Mouse (Mus musculus): Measurements from ENCODE around the gene Olfr791. TPM values are rescaled to one million over a fixed set of nuclear protein-coding genes. Genes with fewer than 3 reads are reported as not detected.

The Olfr791 gene
- not detected in 2 replicates for polyA plus RNA-seq (2015; fragmentation: Nextera tagmentation; extraction: Ambion mirVana)

- Histone ChIP-seq H3K4me3 (no peak within 1 kb of the TSS), H3K4me2 (replicated peaks) (no peak within 1 kb of the TSS), H3K9me3 (no peaks in the 10 kb centered on the region), H3K27me3 (no peaks in the 10 kb centered on the region), H3K4me1 (no peaks in the 10 kb centered on the region), H3K27ac (replicated peaks) (no peak within 1 kb of the TSS), H3K9ac (replicated peaks) (no peak within 1 kb of the TSS), H3K36me3 (no peaks in the 10 kb centered on the region)
- WGBS, result 79% methylated on average over 3 of the region's 3 CpGs
- ATAC-seq (replicated peaks), result no peak
These were observed at the start of gene Olfr791 for GRCm38 (mm10) chr10:129521492-129521891. Olfr791 (plus strand) TSS chr10:129521792.

- Histone ChIP-seq H3K9ac (replicated peaks) (no peak overlapping the region), H3K4me1 (no peaks in the 10 kb centered on the region), H3K27ac (replicated peaks) (no peak overlapping the region), H3K4me3 (no peak overlapping the region), H3K9me3 (no peaks in the 10 kb centered on the region), H3K27me3 (no peaks in the 10 kb centered on the region), H3K36me3 (no peaks in the 10 kb centered on the region), H3K4me2 (replicated peaks) (no peak overlapping the region)
- ATAC-seq (replicated peaks), result no peak
- 28% methylated on average over 2 of the region's 2 CpGs for WGBS
These were observed 48.3 kb upstream of the Olfr791 start for GRCm38 (mm10) chr10:129473256-129473655.

GRCm38 (mm10) chr10:129473723-129474122, 47.9 kb upstream of the Olfr791 start:
- Histone ChIP-seq H3K27ac (replicated peaks) (no peak overlapping the region), H3K4me1 (no peaks in the 10 kb centered on the region), H3K36me3 (no peaks in the 10 kb centered on the region), H3K9ac (replicated peaks) (no peak overlapping the region), H3K4me3 (no peak overlapping the region), H3K4me2 (replicated peaks) (no peak overlapping the region), H3K9me3 (no peaks in the 10 kb centered on the region), H3K27me3 (no peaks in the 10 kb centered on the region)
- ATAC-seq (replicated peaks), result no peak

GRCm38 (mm10) chr10:129484452-129484851, 37.1 kb upstream of the Olfr791 start, which contains the start of gene Olfr789:
Olfr789 (plus strand) TSS chr10:129484752.
- ATAC-seq (replicated peaks), result no peak
- Histone ChIP-seq H3K4me1 (no peaks in the 10 kb centered on the region), H3K9me3 (no peaks in the 10 kb centered on the region), H3K4me3 (no peak within 1 kb of the TSS), H3K36me3 (no peaks in the 10 kb centered on the region), H3K27me3 (no peaks in the 10 kb centered on the region), H3K9ac (replicated peaks) (no peak within 1 kb of the TSS), H3K27ac (replicated peaks) (no peak within 1 kb of the TSS), H3K4me2 (replicated peaks) (no peak within 1 kb of the TSS)
- WGBS, result 64% methylated on average over 2 of the region's 2 CpGs

GRCm38 (mm10) chr10:129490101-129490500, 31.5 kb upstream of the Olfr791 start:
- H3K27me3 ChIP-seq, result no peaks in the 10 kb centered on the region
- 86% methylated on average over 2 of the region's 2 CpGs for WGBS

GRCm38 (mm10) chr10:129498192-129498591, 23.4 kb upstream of the Olfr791 start, which contains the start of gene Olfr790:
Olfr790 (plus strand) TSS chr10:129498492.
- H3K27me3 ChIP-seq, result no peaks in the 10 kb centered on the region
- no peak within 1 kb of the TSS for H3K27ac ChIP-seq (replicated peaks)
- no peaks in the 10 kb centered on the region for H3K4me1 ChIP-seq
- H3K4me2 ChIP-seq (replicated peaks), result no peak within 1 kb of the TSS
- ATAC-seq (replicated peaks), result no peak
- H3K9me3 ChIP-seq, result no peaks in the 10 kb centered on the region
- no peak within 1 kb of the TSS for H3K9ac ChIP-seq (replicated peaks)
- no peaks in the 10 kb centered on the region for H3K36me3 ChIP-seq
- no peak within 1 kb of the TSS for H3K4me3 ChIP-seq

More at GRCm38 (mm10) chr10:129490101-129490500, 31.5 kb upstream of the Olfr791 start:
- no peaks in the 10 kb centered on the region for H3K4me1 ChIP-seq
- no peak for ATAC-seq (replicated peaks)
- H3K4me3 ChIP-seq, result no peak overlapping the region
- H3K9ac ChIP-seq (replicated peaks), result no peak overlapping the region
- no peak overlapping the region for H3K27ac ChIP-seq (replicated peaks)
- H3K9me3 ChIP-seq, result no peaks in the 10 kb centered on the region
- no peak overlapping the region for H3K4me2 ChIP-seq (replicated peaks)
- H3K36me3 ChIP-seq, result no peaks in the 10 kb centered on the region

GRCm38 (mm10) chr10:129538862-129539261, 17.3 kb downstream of the Olfr791 start, which contains the start of gene Olfr792:
Olfr792 (plus strand) TSS chr10:129539162.
- 92% methylated on average over 1 of the region's 1 CpGs for WGBS

GRCm38 (mm10) chr10:129549354-129549753, 27.8 kb downstream of the Olfr791 start:
- WGBS, result 58% methylated on average over 1 of the region's 1 CpGs
- H3K36me3 ChIP-seq, result no peaks in the 10 kb centered on the region
- no peak overlapping the region for H3K4me2 ChIP-seq (replicated peaks)
- no peak for ATAC-seq (replicated peaks)
- H3K9me3 ChIP-seq, result no peaks in the 10 kb centered on the region; the same call in 1 of the 2 replicates
- H3K4me3 ChIP-seq, result no peak overlapping the region
- no peaks in the 10 kb centered on the region for H3K27me3 ChIP-seq
- no peak overlapping the region for H3K9ac ChIP-seq (replicated peaks)
- H3K4me1 ChIP-seq, result no peaks in the 10 kb centered on the region
- H3K27ac ChIP-seq (replicated peaks), result no peak overlapping the region

More at GRCm38 (mm10) chr10:129538862-129539261, 17.3 kb downstream of the Olfr791 start, which contains the start of gene Olfr792:
- Histone ChIP-seq H3K4me3 (no peak within 1 kb of the TSS), H3K27me3 (no peaks in the 10 kb centered on the region), H3K4me1 (no peaks in the 10 kb centered on the region), H3K36me3 (no peaks in the 10 kb centered on the region), H3K9me3 (no peaks in the 10 kb centered on the region), H3K4me2 (replicated peaks) (no peak within 1 kb of the TSS), H3K27ac (replicated peaks) (no peak within 1 kb of the TSS), H3K9ac (replicated peaks) (no peak within 1 kb of the TSS)
- ATAC-seq (replicated peaks), result no peak

- WGBS, result 87% methylated on average over 2 of the region's 2 CpGs
- Histone ChIP-seq H3K4me3 (no peak within 1 kb of the TSS), H3K9ac (replicated peaks) (no peak within 1 kb of the TSS), H3K36me3 (no peaks in the 10 kb centered on the region), H3K9me3 (no peaks in the 10 kb centered on the region), H3K27ac (replicated peaks) (no peak within 1 kb of the TSS), H3K4me2 (replicated peaks) (no peak within 1 kb of the TSS), H3K27me3 (no peaks in the 10 kb centered on the region), H3K4me1 (no peaks in the 10 kb centered on the region)
- no peak for ATAC-seq (replicated peaks)
These were observed 45.8 kb downstream of the Olfr791 start, which contains the start of gene Olfr794 for GRCm38 (mm10) chr10:129567355-129567754. Olfr794 (plus strand) TSS chr10:129567655.

GRCm38 (mm10) chr10:129577066-129577465, 55.5 kb downstream of the Olfr791 start:
- Histone ChIP-seq H3K4me1 (no peaks in the 10 kb centered on the region), H3K4me2 (replicated peaks) (no peak overlapping the region), H3K9me3 (0 out of 2 replicates have a peak, but pooled peaks cover 2% of the 10 kb centered on the region), H3K9ac (replicated peaks) (no peak overlapping the region), H3K4me3 (no peak overlapping the region), H3K27ac (replicated peaks) (no peak overlapping the region), H3K36me3 (no peaks in the 10 kb centered on the region), H3K27me3 (no peaks in the 10 kb centered on the region)
- no peak for ATAC-seq (replicated peaks)
- 79% methylated on average over 1 of the region's 1 CpGs for whole genome bisulfite sequencing

Other genes starting within 250 kb of the Olfr791 start
- gene Olfr780, start 203.7 kb upstream of the Olfr791 start, polyA plus RNA-seq (2015; fragmentation: Nextera tagmentation; extraction: Ambion mirVana), result not detected in 2 replicates
- not detected in 2 replicates for gene Olfr781, start 192.9 kb upstream of the Olfr791 start, polyA plus RNA-seq (2015; fragmentation: Nextera tagmentation; extraction: Ambion mirVana)
- gene Olfr782, start 172.9 kb upstream of the Olfr791 start, polyA plus RNA-seq (2015; fragmentation: Nextera tagmentation; extraction: Ambion mirVana), result not detected in 2 replicates
- 0.05 TPM in 2 replicates for gene Olfr784, start 137.7 kb upstream of the Olfr791 start, polyA plus RNA-seq (2015; fragmentation: Nextera tagmentation; extraction: Ambion mirVana)
- gene Olfr785, start 116.4 kb upstream of the Olfr791 start, polyA plus RNA-seq (2015; fragmentation: Nextera tagmentation; extraction: Ambion mirVana), result not detected in 2 replicates
- not detected in 2 replicates for gene Olfr786, start 94.5 kb upstream of the Olfr791 start, polyA plus RNA-seq (2015; fragmentation: Nextera tagmentation; extraction: Ambion mirVana)
- gene Olfr787, start 59.9 kb upstream of the Olfr791 start, polyA plus RNA-seq (2015; fragmentation: Nextera tagmentation; extraction: Ambion mirVana), result not detected in 2 replicates
- not detected in 2 replicates for gene Olfr788, start 50.8 kb upstream of the Olfr791 start, polyA plus RNA-seq (2015; fragmentation: Nextera tagmentation; extraction: Ambion mirVana)
- not detected in 2 replicates for gene Olfr789, start 37.0 kb upstream of the Olfr791 start, polyA plus RNA-seq (2015; fragmentation: Nextera tagmentation; extraction: Ambion mirVana)
- not detected in 2 replicates for gene Olfr790, start 23.3 kb upstream of the Olfr791 start, polyA plus RNA-seq (2015; fragmentation: Nextera tagmentation; extraction: Ambion mirVana)
- gene Olfr792, start 17.4 kb downstream of the Olfr791 start, polyA plus RNA-seq (2015; fragmentation: Nextera tagmentation; extraction: Ambion mirVana), result not detected in 2 replicates
- not detected in 2 replicates for gene Olfr794, start 45.9 kb downstream of the Olfr791 start, polyA plus RNA-seq (2015; fragmentation: Nextera tagmentation; extraction: Ambion mirVana)
- not detected in 2 replicates for gene Olfr796, start 90.8 kb downstream of the Olfr791 start, polyA plus RNA-seq (2015; fragmentation: Nextera tagmentation; extraction: Ambion mirVana)
- gene Olfr798, start 106.1 kb downstream of the Olfr791 start, polyA plus RNA-seq (2015; fragmentation: Nextera tagmentation; extraction: Ambion mirVana), result not detected in 2 replicates
- gene Olfr799, start 115.7 kb downstream of the Olfr791 start, polyA plus RNA-seq (2015; fragmentation: Nextera tagmentation; extraction: Ambion mirVana), result not detected in 2 replicates
- gene Olfr800, start 135.9 kb downstream of the Olfr791 start, polyA plus RNA-seq (2015; fragmentation: Nextera tagmentation; extraction: Ambion mirVana), result not detected in 2 replicates
- gene Olfr801, start 152.1 kb downstream of the Olfr791 start, polyA plus RNA-seq (2015; fragmentation: Nextera tagmentation; extraction: Ambion mirVana), result not detected in 2 replicates
- 0.06 TPM in 1 of 2 replicates, not detected in the other for gene Olfr802, start 166.4 kb downstream of the Olfr791 start, polyA plus RNA-seq (2015; fragmentation: Nextera tagmentation; extraction: Ambion mirVana)
- gene Olfr803, start 172.5 kb downstream of the Olfr791 start, polyA plus RNA-seq (2015; fragmentation: Nextera tagmentation; extraction: Ambion mirVana), result not detected in 2 replicates
- gene Olfr804, start 181.4 kb downstream of the Olfr791 start, polyA plus RNA-seq (2015; fragmentation: Nextera tagmentation; extraction: Ambion mirVana), result not detected in 2 replicates
- not detected in 2 replicates for gene Olfr805, start 207.6 kb downstream of the Olfr791 start, polyA plus RNA-seq (2015; fragmentation: Nextera tagmentation; extraction: Ambion mirVana)
- gene Olfr806, start 220.1 kb downstream of the Olfr791 start, polyA plus RNA-seq (2015; fragmentation: Nextera tagmentation; extraction: Ambion mirVana), result not detected in 2 replicates
- not detected in 2 replicates for gene Olfr807, start 236.0 kb downstream of the Olfr791 start, polyA plus RNA-seq (2015; fragmentation: Nextera tagmentation; extraction: Ambion mirVana)
- not detected in 2 replicates for gene Olfr808, start 243.7 kb downstream of the Olfr791 start, polyA plus RNA-seq (2015; fragmentation: Nextera tagmentation; extraction: Ambion mirVana)

Data from forebrain, embryonic 15.5 days (tissue).